Mouse (Mus musculus): ENCODE measurements around the gene E2f1. TPM values are rescaled to one million over a fixed set of nuclear protein-coding genes. Genes with fewer than 3 reads are reported as not detected.

The E2f1 gene
- polyA plus RNA-seq, 1 experiment = 4.1 TPM

- H3K4me3 ChIP-seq (ENCODE audit: insufficient read depth, low read depth, low read length) = no peak overlapping the region
- TF ChIP-seq POLR2A (IDR thresholded peaks at IDR 0.05; ENCODE audit: low read depth, low read length) (no peak), CTCF (conservative IDR thresholded peaks at IDR 0.05; ENCODE audit: insufficient read depth, insufficient read length, low read depth, low read length) (no peak)
- WGBS = 91% methylated on average over 5 of the region's 5 CpGs
Measured at GRCm38 (mm10) chr2:154522334-154522733, 47.4 kb downstream of the E2f1 start.

DNA sequence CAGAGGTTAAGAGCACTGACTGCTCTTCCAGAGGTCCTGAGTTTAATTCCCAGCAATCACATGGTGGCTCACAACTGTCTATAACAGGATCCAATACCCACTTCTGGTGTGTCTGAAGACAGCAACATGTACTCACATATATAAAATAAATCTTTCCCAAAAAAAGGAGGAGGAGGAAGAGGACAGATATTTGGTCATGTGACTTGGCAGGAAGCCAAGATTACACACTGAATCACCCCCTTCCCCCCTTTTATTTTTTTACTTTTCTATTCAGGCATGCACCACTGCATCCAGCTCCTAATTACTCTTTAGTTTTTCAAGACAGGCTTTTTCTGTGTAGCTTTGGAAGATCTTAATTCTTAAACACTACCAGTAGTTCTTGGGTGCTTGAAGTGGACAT lies 48.2 kb downstream of the E2f1 start:
- H3K4me3 ChIP-seq (ENCODE audit: insufficient read depth, low read depth, low read length) = no peak overlapping the region
- H3K27ac ChIP-seq (ENCODE audit: insufficient read depth, low read depth, low read length) = no peak overlapping the region
- no peak for DNase-seq
- peaks cover 3% of the 10 kb centered on the region; the same call in 1 of the 2 replicates for H3K4me1 ChIP-seq (ENCODE audit: control insufficient read depth, insufficient read depth, low read length)
- no peak for TF ChIP-seq POLR2A (IDR thresholded peaks at IDR 0.05; ENCODE audit: low read depth, low read length)
- no peak for TF ChIP-seq CTCF (conservative IDR thresholded peaks at IDR 0.05; ENCODE audit: insufficient read depth, insufficient read length, low read depth, low read length)
- H3K27me3 ChIP-seq (replicated peaks; ENCODE audit: control insufficient read depth, insufficient read depth, low read length) = no peaks in the 10 kb centered on the region
- H3K36me3 ChIP-seq (ENCODE audit: control insufficient read depth, insufficient read depth, low read length) = peaks cover 10% of the 10 kb centered on the region

More at GRCm38 (mm10) chr2:154522334-154522733, 47.4 kb downstream of the E2f1 start:
- DNase-seq = no peak
- H3K27me3 ChIP-seq (replicated peaks; ENCODE audit: control insufficient read depth, insufficient read depth, low read length) = no peaks in the 10 kb centered on the region
- H3K4me1 ChIP-seq (ENCODE audit: control insufficient read depth, insufficient read depth, low read length) = no peaks in the 10 kb centered on the region
- H3K27ac ChIP-seq (ENCODE audit: insufficient read depth, low read depth, low read length) = no peak overlapping the region
- H3K36me3 ChIP-seq (ENCODE audit: control insufficient read depth, insufficient read depth, low read length) = peaks cover 10% of the 10 kb centered on the region

DNA sequence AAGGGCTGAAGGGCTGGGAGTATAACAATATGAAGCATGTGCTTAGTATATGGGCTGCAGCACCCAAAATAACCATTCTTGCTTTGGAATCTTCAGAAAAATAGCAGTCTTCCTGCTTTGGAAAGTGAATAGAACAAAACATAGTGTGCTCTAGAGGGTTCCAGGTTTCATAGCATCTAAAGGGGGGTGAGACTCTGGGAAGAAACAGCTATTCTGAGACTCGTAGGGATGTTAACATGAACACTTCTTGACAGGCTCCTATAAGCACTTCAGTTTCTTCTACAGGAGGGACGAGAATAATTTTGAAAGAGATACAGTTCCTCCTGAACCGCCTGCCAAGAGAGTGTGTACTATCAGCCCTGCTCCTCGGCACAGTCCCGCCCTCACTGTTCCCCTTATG lies 52.3 kb downstream of the E2f1 start:
- no peaks in the 10 kb centered on the region for H3K27me3 ChIP-seq (replicated peaks; ENCODE audit: control insufficient read depth, insufficient read depth, low read length)
- no peak overlapping the region for H3K4me3 ChIP-seq (ENCODE audit: insufficient read depth, low read depth, low read length)
- H3K36me3 ChIP-seq (ENCODE audit: control insufficient read depth, insufficient read depth, low read length) = peaks cover 5% of the 10 kb centered on the region
- 95% methylated on average over 5 of the region's 5 CpGs for WGBS
- peaks cover 3% of the 10 kb centered on the region; the same call in 1 of the 2 replicates for H3K4me1 ChIP-seq (ENCODE audit: control insufficient read depth, insufficient read depth, low read length)
- DNase-seq = no peak
- TF ChIP-seq CTCF (conservative IDR thresholded peaks at IDR 0.05; ENCODE audit: insufficient read depth, insufficient read length, low read depth, low read length) (no peak), POLR2A (IDR thresholded peaks at IDR 0.05; ENCODE audit: low read depth, low read length) (no peak)
- no peak overlapping the region; the same call in 1 of the 2 replicates for H3K27ac ChIP-seq (ENCODE audit: insufficient read depth, low read depth, low read length)

GRCm38 (mm10) chr2:154516944-154517343 lies 52.7 kb downstream of the E2f1 start:
- peaks cover 3% of the 10 kb centered on the region; the same call in 1 of the 2 replicates for H3K4me1 ChIP-seq (ENCODE audit: control insufficient read depth, insufficient read depth, low read length)
- TF ChIP-seq CTCF (conservative IDR thresholded peaks at IDR 0.05; ENCODE audit: insufficient read depth, insufficient read length, low read depth, low read length) (no peak), POLR2A (IDR thresholded peaks at IDR 0.05; ENCODE audit: low read depth, low read length) (no peak)
- peaks cover 3% of the 10 kb centered on the region for H3K36me3 ChIP-seq (ENCODE audit: control insufficient read depth, insufficient read depth, low read length)
- H3K27me3 ChIP-seq (replicated peaks; ENCODE audit: control insufficient read depth, insufficient read depth, low read length) = no peaks in the 10 kb centered on the region
- 62% methylated on average over 3 of the region's 3 CpGs for WGBS
- H3K4me3 ChIP-seq (ENCODE audit: insufficient read depth, low read depth, low read length) = no peak overlapping the region
- DNase-seq = no peak
- H3K27ac ChIP-seq (ENCODE audit: insufficient read depth, low read depth, low read length) = peak overlapping the region; percentile 31; the same call in 1 of the 2 replicates

- Histone ChIP-seq H3K4me1 (ENCODE audit: control insufficient read depth, insufficient read depth, low read length) (peaks cover 3% of the 10 kb centered on the region; the same call in 1 of the 2 replicates), H3K36me3 (ENCODE audit: control insufficient read depth, insufficient read depth, low read length) (peaks cover 3% of the 10 kb centered on the region; the same call in 1 of the 2 replicates), H3K27me3 (replicated peaks; ENCODE audit: control insufficient read depth, insufficient read depth, low read length) (no peaks in the 10 kb centered on the region), H3K27ac (ENCODE audit: insufficient read depth, low read depth, low read length) (no peak overlapping the region), H3K4me3 (ENCODE audit: insufficient read depth, low read depth, low read length) (no peak overlapping the region)
- DNase-seq = no peak
- TF ChIP-seq CTCF (conservative IDR thresholded peaks at IDR 0.05; ENCODE audit: insufficient read depth, insufficient read length, low read depth, low read length) (no peak), POLR2A (IDR thresholded peaks at IDR 0.05; ENCODE audit: low read depth, low read length) (no peak)
- 85% methylated on average over 3 of the region's 3 CpGs for whole genome bisulfite sequencing
Measured at GRCm38 (mm10) chr2:154510141-154510540, 59.6 kb downstream of the E2f1 start.

Other genes with a start within 250 kb of the E2f1 start
- gene Cdk5rap1, start 196.9 kb downstream of the E2f1 start, polyA plus RNA-seq (2012; rRNA removed) = 17.1 and 19.0 TPM in 2 replicates
- 60.5 and 63.4 TPM in 2 replicates for gene Snta1, start 161.8 kb downstream of the E2f1 start, polyA plus RNA-seq (2012; rRNA removed)
- 11.7 and 11.8 TPM in 2 replicates for gene Cbfa2t2, start 133.4 kb downstream of the E2f1 start, polyA plus RNA-seq (2012; rRNA removed)
- 0.29 and 0.52 TPM in 2 replicates for gene 1700003F12Rik, start 22.8 kb downstream of the E2f1 start, polyA plus RNA-seq (2012; rRNA removed)
- 0.05 TPM in 1 of 2 replicates, not detected in the other for gene Actl10, start 18.1 kb downstream of the E2f1 start, polyA plus RNA-seq (2012; rRNA removed)
- gene Necab3, start 11.0 kb downstream of the E2f1 start, polyA plus RNA-seq (2012; rRNA removed) = 1.5 and 1.8 TPM in 2 replicates
- gene Pxmp4, start 33.8 kb upstream of the E2f1 start, polyA plus RNA-seq (2012; rRNA removed) = 118 and 138 TPM in 2 replicates
- 4.9 and 5.3 TPM in 2 replicates for gene Zfp341, start 43.4 kb upstream of the E2f1 start, polyA plus RNA-seq (2012; rRNA removed)
- gene 4930519P11Rik, start 43.5 kb upstream of the E2f1 start, polyA plus RNA-seq (2012; rRNA removed) = 0.57 and 0.86 TPM in 2 replicates
- gene Chmp4b, start 81.8 kb upstream of the E2f1 start, polyA plus RNA-seq (2012; rRNA removed) = 71.9 and 102 TPM in 2 replicates
- not detected in 2 replicates for gene Gm14214, start 200.1 kb upstream of the E2f1 start, polyA plus RNA-seq (2012; rRNA removed)
- 152 and 163 TPM in 2 replicates for gene Raly, start 221.2 kb upstream of the E2f1 start, polyA plus RNA-seq (2012; rRNA removed)
- not detected in 2 replicates for gene a, start 221.5 kb upstream of the E2f1 start, polyA plus RNA-seq (2012; rRNA removed)

Data from kidney, adult 2 months (tissue).